Mouse (Mus musculus): ENCODE data around the gene Malrd1. TPM values are rescaled to one million over a fixed set of nuclear protein-coding genes. Genes with fewer than 3 reads are reported as not detected.

Malrd1 gene
- polyA plus RNA-seq, 1 experiment from 2014 or later: 0.01 TPM

GRCm38 (mm10) chr2:15869380-15869779, 343.1 kb downstream of the Malrd1 start:
- 27% methylated on average over 7 of the region's 7 CpGs for WGBS
- no peak for ATAC-seq (ENCODE audit: low FRiP score, low TSS enrichment)

GRCm38 (mm10) chr2:15893418-15894120, 367.3 kb downstream of the Malrd1 start:
- H3K4me1 ChIP-seq (replicated peaks; ENCODE audit: control insufficient read depth, insufficient read depth): no peaks in the 10 kb centered on the region
- ATAC-seq (ENCODE audit: low FRiP score, low TSS enrichment): no peak
- no peak overlapping the region for H3K4me2 ChIP-seq (replicated peaks; ENCODE audit: low read depth)
- H3K27me3 ChIP-seq (ENCODE audit: control insufficient read depth, insufficient read depth, low read length): no peaks in the 10 kb centered on the region
- H3K9ac ChIP-seq (ENCODE audit: low read length): no peak overlapping the region
- no peak for TF ChIP-seq EP300 (optimal IDR thresholded peaks at IDR 0.05)
- TF ChIP-seq CTCF (IDR thresholded peaks at IDR 0.05; ENCODE audit: low read depth): no peak
- no peaks in the 10 kb centered on the region for H3K36me3 ChIP-seq (ENCODE audit: control insufficient read depth, insufficient read depth, low read length)
- WGBS: 66% methylated on average over 1 of the region's 1 CpGs
- no peaks in the 10 kb centered on the region for H3K9me3 ChIP-seq (ENCODE audit: control insufficient read depth, low read length)
- no peak overlapping the region for H3K4me3 ChIP-seq (ENCODE audit: low read depth, low read length)
- no peak for DNase-seq (ENCODE audit: low spot score)
- H3K27ac ChIP-seq (replicated peaks): no peak overlapping the region

More at GRCm38 (mm10) chr2:15869380-15869779, 343.1 kb downstream of the Malrd1 start:
- peak; percentile 42 for TF ChIP-seq CTCF (IDR thresholded peaks at IDR 0.05; ENCODE audit: low read depth)
- no peak for TF ChIP-seq EP300 (optimal IDR thresholded peaks at IDR 0.05)
- Histone ChIP-seq H3K9ac (ENCODE audit: low read length) (no peak overlapping the region), H3K9me3 (ENCODE audit: control insufficient read depth, low read length) (no peaks in the 10 kb centered on the region), H3K27ac (replicated peaks) (no peak overlapping the region), H3K36me3 (ENCODE audit: control insufficient read depth, insufficient read depth, low read length) (no peaks in the 10 kb centered on the region), H3K4me1 (replicated peaks; ENCODE audit: control insufficient read depth, insufficient read depth) (no peaks in the 10 kb centered on the region), H3K4me3 (ENCODE audit: low read depth, low read length) (no peak overlapping the region), H3K4me2 (replicated peaks; ENCODE audit: low read depth) (no peak overlapping the region), H3K27me3 (ENCODE audit: control insufficient read depth, insufficient read depth, low read length) (no peaks in the 10 kb centered on the region)
- DNase-seq (ENCODE audit: low spot score): no peak

- no peak for DNase-seq (ENCODE audit: low spot score)
- Histone ChIP-seq H3K9ac (ENCODE audit: low read length) (no peak overlapping the region), H3K4me2 (replicated peaks; ENCODE audit: low read depth) (no peak overlapping the region), H3K4me3 (ENCODE audit: low read depth, low read length) (no peak overlapping the region), H3K36me3 (ENCODE audit: control insufficient read depth, insufficient read depth, low read length) (no peaks in the 10 kb centered on the region), H3K9me3 (ENCODE audit: control insufficient read depth, low read length) (no peaks in the 10 kb centered on the region), H3K27me3 (ENCODE audit: control insufficient read depth, insufficient read depth, low read length) (no peaks in the 10 kb centered on the region), H3K4me1 (replicated peaks; ENCODE audit: control insufficient read depth, insufficient read depth) (no peaks in the 10 kb centered on the region), H3K27ac (replicated peaks) (no peak overlapping the region)
- ATAC-seq (ENCODE audit: low FRiP score, low TSS enrichment): no peak
- no peak for TF ChIP-seq CTCF (IDR thresholded peaks at IDR 0.05; ENCODE audit: low read depth)
- TF ChIP-seq EP300 (optimal IDR thresholded peaks at IDR 0.05): no peak
- WGBS: 41% methylated on average over 3 of the region's 3 CpGs
Measured at GRCm38 (mm10) chr2:15925432-15925831, 399.2 kb downstream of the Malrd1 start.

GRCm38 (mm10) chr2:15926041-15926440, 399.8 kb downstream of the Malrd1 start:
- ATAC-seq (ENCODE audit: low FRiP score, low TSS enrichment) (no peak), DNase-seq (ENCODE audit: low spot score) (no peak)
- Histone ChIP-seq H3K36me3 (ENCODE audit: control insufficient read depth, insufficient read depth, low read length) (no peaks in the 10 kb centered on the region), H3K27ac (replicated peaks) (no peak overlapping the region), H3K9me3 (ENCODE audit: control insufficient read depth, low read length) (no peaks in the 10 kb centered on the region), H3K4me2 (replicated peaks; ENCODE audit: low read depth) (no peak overlapping the region), H3K4me3 (ENCODE audit: low read depth, low read length) (no peak overlapping the region), H3K9ac (ENCODE audit: low read length) (no peak overlapping the region), H3K27me3 (ENCODE audit: control insufficient read depth, insufficient read depth, low read length) (no peaks in the 10 kb centered on the region), H3K4me1 (replicated peaks; ENCODE audit: control insufficient read depth, insufficient read depth) (no peaks in the 10 kb centered on the region)
- TF ChIP-seq CTCF (IDR thresholded peaks at IDR 0.05; ENCODE audit: low read depth) (no peak), EP300 (optimal IDR thresholded peaks at IDR 0.05) (no peak)
- WGBS: 62% methylated on average over 1 of the region's 1 CpGs

GRCm38 (mm10) chr2:15931479-15931878, 405.2 kb downstream of the Malrd1 start:
- ATAC-seq (ENCODE audit: low FRiP score, low TSS enrichment) (no peak), DNase-seq (ENCODE audit: low spot score) (no peak)
- no peaks in the 10 kb centered on the region for H3K36me3 ChIP-seq (ENCODE audit: control insufficient read depth, insufficient read depth, low read length)
- H3K4me3 ChIP-seq (ENCODE audit: low read depth, low read length): no peak overlapping the region
- no peak overlapping the region for H3K27ac ChIP-seq (replicated peaks)
- no peak overlapping the region for H3K9ac ChIP-seq (ENCODE audit: low read length)
- H3K4me2 ChIP-seq (replicated peaks; ENCODE audit: low read depth): no peak overlapping the region
- H3K4me1 ChIP-seq (replicated peaks; ENCODE audit: control insufficient read depth, insufficient read depth): no peaks in the 10 kb centered on the region
- H3K27me3 ChIP-seq (ENCODE audit: control insufficient read depth, insufficient read depth, low read length): no peaks in the 10 kb centered on the region
- 83% methylated on average over 1 of the region's 1 CpGs for WGBS
- no peaks in the 10 kb centered on the region for H3K9me3 ChIP-seq (ENCODE audit: control insufficient read depth, low read length)
- TF ChIP-seq CTCF (IDR thresholded peaks at IDR 0.05; ENCODE audit: low read depth): no peak
- TF ChIP-seq EP300 (optimal IDR thresholded peaks at IDR 0.05): no peak

GRCm38 (mm10) chr2:15931924-15932323, 405.6 kb downstream of the Malrd1 start:
- H3K4me2 ChIP-seq (replicated peaks; ENCODE audit: low read depth): no peak overlapping the region
- H3K4me3 ChIP-seq (ENCODE audit: low read depth, low read length): no peak overlapping the region
- no peak for ATAC-seq (ENCODE audit: low FRiP score, low TSS enrichment)
- H3K27me3 ChIP-seq (ENCODE audit: control insufficient read depth, insufficient read depth, low read length): no peaks in the 10 kb centered on the region
- no peaks in the 10 kb centered on the region for H3K9me3 ChIP-seq (ENCODE audit: control insufficient read depth, low read length)
- H3K4me1 ChIP-seq (replicated peaks; ENCODE audit: control insufficient read depth, insufficient read depth): no peaks in the 10 kb centered on the region
- DNase-seq (ENCODE audit: low spot score): no peak
- TF ChIP-seq CTCF (IDR thresholded peaks at IDR 0.05; ENCODE audit: low read depth): no peak
- TF ChIP-seq EP300 (optimal IDR thresholded peaks at IDR 0.05): no peak
- H3K36me3 ChIP-seq (ENCODE audit: control insufficient read depth, insufficient read depth, low read length): no peaks in the 10 kb centered on the region
- H3K9ac ChIP-seq (ENCODE audit: low read length): no peak overlapping the region
- H3K27ac ChIP-seq (replicated peaks): no peak overlapping the region
